Mouse (Mus musculus) bone marrow, adult 2 months (tissue): ENCODE measurements at regions not wholly inside any gene's neighbourhood (a gene's known extent, or its start where the extent isn't known, plus 50 kb on each side); places are given as distances from the start of the nearest gene placed in this dataset.

Experiments
- CTCF ChIP-seq: fragments of 200-500 bp; IDR thresholded peaks from 2 replicates; pipeline ENCODE4 v1.5.1; 2011; ENCODE audit warnings: low read length, control low read depth; ENCODE audit not compliant: control insufficient read depth, insufficient read depth
- POLR2A ChIP-seq: fragments of 200-500 bp; IDR thresholded peaks from 2 replicates; pipeline ENCODE4 v1.6.1; 2011; ENCODE audit warnings: low read depth, mild to moderate bottlenecking, control low read depth, low read length, borderline replicate concordance; ENCODE audit not compliant: control insufficient read depth

GRCm38 (mm10) chr14:72226946-72227345 is 264.7 kb downstream of the Gm9195 start:
- TF ChIP-seq CTCF (no peak), POLR2A (no peak)
